Mouse (Mus musculus) G1E (cell line): ENCODE results near the gene Olfr199.

Source experiments
- CTCF ChIP-seq: IDR thresholded peaks from 2 replicates; pipeline ENCODE4 v1.5.1; 2012; ENCODE audit warnings: low read depth, low read length, inconsistent platforms, mixed read lengths
- GATA1 ChIP-seq: IDR thresholded peaks from 2 replicates; pipeline ENCODE4 v1.6.1; 2012; ENCODE audit warnings: borderline replicate concordance, low read length, inconsistent platforms, mixed read lengths
- GATA2 ChIP-seq: IDR thresholded peaks from 2 replicates; pipeline ENCODE4 v1.6.1; 2012; ENCODE audit warnings: low read depth, low read length, inconsistent platforms, borderline replicate concordance
- TAL1 ChIP-seq: conservative IDR thresholded peaks from 2 replicates; pipeline ENCODE4 v1.6.1; 2012; ENCODE audit warnings: low read depth, low read length, inconsistent platforms, mixed read lengths

- no peak for TF ChIP-seq CTCF
- TF ChIP-seq GATA1 = no peak
- TF ChIP-seq GATA2 = no peak
- no peak for TF ChIP-seq TAL1
Observed at GRCm38 (mm10) chr16:59249684-59250083, 30.1 kb upstream of the Olfr199 start.
